Mouse (Mus musculus) stomach, postnatal 0 days (tissue): ENCODE data around the gene Atp2b2.

Experiments
- CTCF ChIP-seq: IDR thresholded peaks from 2 replicates; pipeline ENCODE4 v1.5.1; 2016; ENCODE audit warnings: antibody characterized with exemption, low read depth, mild to moderate bottlenecking, moderate library complexity
- EP300 ChIP-seq: optimal IDR thresholded peaks from 2 replicates; pipeline ENCODE3; 2016; ENCODE audit warnings: antibody characterized with exemption

DNA sequence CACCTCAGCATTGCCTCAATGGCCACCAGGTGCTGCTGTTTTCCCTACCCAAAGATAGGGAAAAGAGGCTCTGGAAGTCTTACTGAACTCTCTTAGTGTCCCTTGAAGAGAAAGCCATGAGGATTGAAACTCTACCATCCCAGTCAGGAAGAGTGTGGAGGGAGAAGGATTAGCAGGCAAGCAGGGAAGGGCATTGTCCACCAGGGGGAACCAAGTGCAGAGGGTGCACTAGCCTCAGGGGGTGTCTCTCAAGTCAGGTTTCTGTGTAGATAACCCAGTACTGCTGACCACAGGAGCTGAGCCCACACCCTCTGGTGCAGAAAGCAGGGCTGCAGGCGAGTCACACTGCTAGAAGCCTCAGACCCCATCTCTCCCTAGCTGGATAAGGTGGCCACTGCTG, 203.9 kb downstream of the Atp2b2 start:
- TF ChIP-seq CTCF, result peak; percentile 31; the same call in 1 of the 2 replicates
- TF ChIP-seq EP300, result no peak
